Mouse (Mus musculus) embryonic facial prominence, embryonic 15.5 days (tissue): ENCODE measurements at regions not wholly inside any gene's neighbourhood (a gene's known extent, or its start where the extent isn't known, plus 50 kb on each side); places are given as distances from the start of the nearest gene placed in this dataset.
A peak's percentile ranks its signal among the peaks of the same experiment; 100 is the strongest.

Experiments used
- ATAC-seq: fragments of 200-750 bp; cut with Nextera tagmentation; 2 replicates; pipeline ENCODE4 v1.8.0; 2017; ENCODE audit warnings: low read depth, moderate TSS enrichment; ENCODE audit not compliant: insufficient number of reproducible peaks, low FRiP score, low TSS enrichment
- H3K27ac ChIP-seq: fragments of 300-500 bp; sonication (generic); replicated peaks from 2 replicates; pipeline ENCODE4 v1.5.1; 2015; ENCODE audit warnings: mild to moderate bottlenecking, inconsistent platforms
- H3K27me3 ChIP-seq: fragments of 300-500 bp; sonication (generic); 2 replicates; pipeline ENCODE4 v1.6.1; 2015; ENCODE audit warnings: inconsistent platforms
- H3K36me3 ChIP-seq: fragments of 300-500 bp; sonication (generic); 2 replicates; pipeline ENCODE4 v1.6.1; 2015; ENCODE audit warnings: mild to moderate bottlenecking, inconsistent platforms
- H3K4me1 ChIP-seq: fragments of 300-500 bp; sonication (generic); 2 replicates; pipeline ENCODE4 v1.6.1; 2015; ENCODE audit warnings: inconsistent platforms
- H3K4me2 ChIP-seq: fragments of 300-500 bp; sonication (generic); replicated peaks from 2 replicates; pipeline ENCODE4 v1.6.1; 2015; ENCODE audit warnings: mild to moderate bottlenecking, inconsistent platforms
- H3K4me3 ChIP-seq: fragments of 300-500 bp; sonication (generic); replicated peaks from 2 replicates; pipeline ENCODE4 v1.5.1; 2015; ENCODE audit warnings: mild to moderate bottlenecking, inconsistent platforms
- H3K9ac ChIP-seq: fragments of 300-500 bp; sonication (generic); 2 replicates; pipeline ENCODE4 v1.6.1; 2015; ENCODE audit warnings: inconsistent platforms
- H3K9me3 ChIP-seq: fragments of 300-500 bp; sonication (generic); replicated peaks from 2 replicates; pipeline ENCODE4 v1.6.1; 2016; ENCODE audit warnings: inconsistent platforms
- WGBS: fragments of 180-500 bp; shearing (Covaris S2); methylation state at CpG from one replicate; pipeline ENCODE4 v1.1.7; 2015; 5-methylcytosine and 5-hydroxymethylcytosine counted together

GRCm38 (mm10) chr3:19458386-19458785 lies 170.1 kb downstream of the 1700064H15Rik start:
- Histone ChIP-seq H3K36me3 (no peaks in the 10 kb centered on the region), H3K4me1 (no peaks in the 10 kb centered on the region), H3K9ac (no peak overlapping the region), H3K4me3 (no peak overlapping the region), H3K27me3 (no peaks in the 10 kb centered on the region), H3K27ac (no peak overlapping the region), H3K4me2 (no peak overlapping the region), H3K9me3 (no peaks in the 10 kb centered on the region)
- no peak for ATAC-seq
- 88% methylated on average over 8 of the region's 8 CpGs for WGBS

- ATAC-seq: no peak
Observed at GRCm38 (mm10) chr3:19457431-19457830, 171.0 kb downstream of the 1700064H15Rik start.

GRCm38 (mm10) chr3:19455838-19456448 lies 172.5 kb downstream of the 1700064H15Rik start:
- Histone ChIP-seq H3K27me3 (no peaks in the 10 kb centered on the region), H3K9ac (no peak overlapping the region), H3K4me2 (no peak overlapping the region), H3K27ac (0 out of 2 replicates have a peak overlapping the region, but pooled peaks have one; percentile 11), H3K9me3 (no peaks in the 10 kb centered on the region), H3K4me3 (no peak overlapping the region), H3K4me1 (no peaks in the 10 kb centered on the region), H3K36me3 (no peaks in the 10 kb centered on the region)
- no peak for ATAC-seq
- WGBS: 58% methylated on average over 4 of the region's 4 CpGs

More at GRCm38 (mm10) chr3:19457431-19457830, 171.0 kb downstream of the 1700064H15Rik start:
- no peaks in the 10 kb centered on the region for H3K9me3 ChIP-seq
- no peak overlapping the region for H3K4me3 ChIP-seq
- H3K36me3 ChIP-seq: no peaks in the 10 kb centered on the region
- no peak overlapping the region for H3K27ac ChIP-seq
- H3K9ac ChIP-seq: no peak overlapping the region
- no peaks in the 10 kb centered on the region for H3K27me3 ChIP-seq
- WGBS: 92% methylated on average over 2 of the region's 2 CpGs
- H3K4me1 ChIP-seq: no peaks in the 10 kb centered on the region
- H3K4me2 ChIP-seq: no peak overlapping the region

- H3K4me1 ChIP-seq: no peaks in the 10 kb centered on the region
- no peak overlapping the region for H3K9ac ChIP-seq
- no peaks in the 10 kb centered on the region for H3K27me3 ChIP-seq
- H3K36me3 ChIP-seq: no peaks in the 10 kb centered on the region
- H3K27ac ChIP-seq: no peak overlapping the region
- no peak overlapping the region for H3K4me2 ChIP-seq
- WGBS: 20% methylated on average over 3 of the region's 3 CpGs
- no peak for ATAC-seq
- H3K4me3 ChIP-seq: no peak overlapping the region
- H3K9me3 ChIP-seq: no peaks in the 10 kb centered on the region
Observed at GRCm38 (mm10) chr3:19451022-19451421, 177.5 kb downstream of the 1700064H15Rik start.

- H3K9ac ChIP-seq: no peak overlapping the region
- no peak overlapping the region for H3K4me2 ChIP-seq
- no peak for ATAC-seq
- H3K36me3 ChIP-seq: no peaks in the 10 kb centered on the region
- no peak overlapping the region for H3K27ac ChIP-seq
- H3K4me1 ChIP-seq: no peaks in the 10 kb centered on the region
- 78% methylated on average over 3 of the region's 3 CpGs for WGBS
- no peaks in the 10 kb centered on the region for H3K27me3 ChIP-seq
- no peak overlapping the region for H3K4me3 ChIP-seq
- no peaks in the 10 kb centered on the region for H3K9me3 ChIP-seq
Observed at GRCm38 (mm10) chr3:19448931-19449330, 179.5 kb downstream of the 1700064H15Rik start.

- Histone ChIP-seq H3K4me2 (no peak overlapping the region), H3K9me3 (no peaks in the 10 kb centered on the region), H3K27me3 (no peaks in the 10 kb centered on the region), H3K27ac (no peak overlapping the region), H3K36me3 (no peaks in the 10 kb centered on the region), H3K9ac (no peak overlapping the region), H3K4me3 (no peak overlapping the region), H3K4me1 (no peaks in the 10 kb centered on the region)
- 73% methylated on average over 2 of the region's 2 CpGs for WGBS
- no peak for ATAC-seq
Observed at GRCm38 (mm10) chr3:19448192-19448591, 180.3 kb downstream of the 1700064H15Rik start.

- Histone ChIP-seq H3K4me2 (no peak overlapping the region), H3K27ac (no peak overlapping the region), H3K4me3 (no peak overlapping the region), H3K9ac (no peak overlapping the region), H3K27me3 (no peaks in the 10 kb centered on the region), H3K36me3 (no peaks in the 10 kb centered on the region), H3K9me3 (no peaks in the 10 kb centered on the region), H3K4me1 (no peaks in the 10 kb centered on the region)
- no peak for ATAC-seq
- 76% methylated on average over 1 of the region's 1 CpGs for WGBS
Observed at GRCm38 (mm10) chr3:19447733-19448132, 180.7 kb downstream of the 1700064H15Rik start.

- H3K4me3 ChIP-seq: no peak overlapping the region
- no peaks in the 10 kb centered on the region for H3K4me1 ChIP-seq
- H3K9me3 ChIP-seq: no peaks in the 10 kb centered on the region
- no peaks in the 10 kb centered on the region for H3K36me3 ChIP-seq
- no peaks in the 10 kb centered on the region for H3K27me3 ChIP-seq
- H3K4me2 ChIP-seq: no peak overlapping the region
- no peak overlapping the region for H3K9ac ChIP-seq
- WGBS: 36% methylated on average over 2 of the region's 2 CpGs
- no peak overlapping the region for H3K27ac ChIP-seq
- no peak for ATAC-seq
Observed at GRCm38 (mm10) chr3:19444914-19445313, 183.6 kb downstream of the 1700064H15Rik start.

- no peak for ATAC-seq
- Histone ChIP-seq H3K4me1 (no peaks in the 10 kb centered on the region), H3K4me2 (no peak overlapping the region), H3K27me3 (no peaks in the 10 kb centered on the region), H3K9ac (no peak overlapping the region), H3K36me3 (no peaks in the 10 kb centered on the region), H3K4me3 (no peak overlapping the region), H3K9me3 (no peaks in the 10 kb centered on the region), H3K27ac (no peak overlapping the region)
- 32% methylated on average over 1 of the region's 1 CpGs for WGBS
Observed at GRCm38 (mm10) chr3:19441827-19442226, 186.7 kb downstream of the 1700064H15Rik start.

- WGBS: 67% methylated on average over 4 of the region's 4 CpGs
- no peak for ATAC-seq
Observed at GRCm38 (mm10) chr3:19430159-19430558, 198.3 kb downstream of the 1700064H15Rik start.

GRCm38 (mm10) chr3:19429422-19430076 lies 198.9 kb downstream of the 1700064H15Rik start:
- no peaks in the 10 kb centered on the region for H3K36me3 ChIP-seq
- 66% methylated on average over 6 of the region's 6 CpGs for WGBS
- no peak for ATAC-seq
- H3K4me2 ChIP-seq: no peak overlapping the region
- no peak overlapping the region for H3K9ac ChIP-seq
- peaks cover 11% of the 10 kb centered on the region; the same call in 1 of the 2 replicates for H3K4me1 ChIP-seq
- no peak overlapping the region for H3K27ac ChIP-seq
- H3K4me3 ChIP-seq: no peak overlapping the region
- H3K27me3 ChIP-seq: no peaks in the 10 kb centered on the region
- H3K9me3 ChIP-seq: no peaks in the 10 kb centered on the region

More at GRCm38 (mm10) chr3:19430159-19430558, 198.3 kb downstream of the 1700064H15Rik start:
- Histone ChIP-seq H3K4me2 (no peak overlapping the region), H3K4me1 (peaks cover 11% of the 10 kb centered on the region; the same call in 1 of the 2 replicates), H3K27ac (no peak overlapping the region), H3K9ac (no peak overlapping the region), H3K4me3 (no peak overlapping the region), H3K36me3 (no peaks in the 10 kb centered on the region), H3K27me3 (no peaks in the 10 kb centered on the region), H3K9me3 (no peaks in the 10 kb centered on the region)

GRCm38 (mm10) chr3:19429010-19429409 lies 199.5 kb downstream of the 1700064H15Rik start:
- H3K36me3 ChIP-seq: no peaks in the 10 kb centered on the region
- H3K4me1 ChIP-seq: peaks cover 11% of the 10 kb centered on the region; the same call in 1 of the 2 replicates
- no peak overlapping the region for H3K27ac ChIP-seq
- ATAC-seq: no peak
- no peak overlapping the region for H3K4me2 ChIP-seq
- H3K9me3 ChIP-seq: no peaks in the 10 kb centered on the region
- no peaks in the 10 kb centered on the region for H3K27me3 ChIP-seq
- no peak overlapping the region for H3K4me3 ChIP-seq
- H3K9ac ChIP-seq: no peak overlapping the region
